In genomic region chr11:115808696-115809310, GRCm38 (mm10) we compare ENCODE assay signal across 8 mouse cellular contexts. TPM values are rescaled to one million over a fixed set of nuclear protein-coding genes. Genes with fewer than 3 reads are reported as not detected.
DNase-seq lines count a peak whose midpoint lies in the region; ATAC-seq and TF ChIP-seq lines count a peak whose summit lies in the region.

No protein-coding gene starts in this region.

- peak overlapping the region; percentile 37; the same call in 1 of the 2 replicates for H3K27ac ChIP-seq in forebrain, embryonic 11.5 days (ENCODE audit: low read depth, low read length)
- H3K27ac ChIP-seq in hindbrain, postnatal 0 days = peak overlapping the region; percentile 77

- peak overlapping the region; percentile 18; the same call in 1 of the 2 replicates for H3K4me2 ChIP-seq in forebrain, embryonic 11.5 days (ENCODE audit: low read depth, low read length, severe bottlenecking)
- H3K4me2 ChIP-seq in hindbrain, postnatal 0 days (ENCODE audit: low read depth, low read length) = peak overlapping the region; percentile 95

- peak; percentile 59 to 69 for DNase-seq in heart, adult 18-20 months
- DNase-seq in heart, adult 8-10 months (ENCODE audit: low spot score) = no peak
- peak; percentile 70 for DNase-seq in forebrain, embryonic 11.5 days (ENCODE audit: low spot score)
- DNase-seq in hindbrain, postnatal 0 days (ENCODE audit: low spot score) = peak; percentile 66
- no peak for DNase-seq in lung, adult 2 months
- DNase-seq in natural killer cell, adult 2 months (ENCODE audit: low spot score in 2 of 2) = no peak
- no peak for DNase-seq in left cerebral cortex, postnatal 14 days (ENCODE audit: low spot score in 2 of 2)
- DNase-seq in left cerebral cortex, postnatal 36 days (ENCODE audit: low spot score in 2 of 2) = no peak

- intact Hi-C loops in left cerebral cortex, postnatal 14 days (cut with DNase I) = no loop called here
- intact Hi-C loops in left cerebral cortex, postnatal 36 days (cut with DNase I) = no loop called here

- WGBS in forebrain, embryonic 11.5 days = 75% methylated on average over 10 of the region's 10 CpGs
- WGBS in hindbrain, postnatal 0 days = 30% methylated on average over 10 of the region's 10 CpGs
- WGBS in lung, adult 2 months = 25% methylated on average over 10 of the region's 10 CpGs

- peaks cover 3% of the 10 kb centered on the region; the same call in 1 of the 2 replicates for H3K36me3 ChIP-seq in forebrain, embryonic 11.5 days (ENCODE audit: control insufficient read depth, insufficient read depth, low read length)
- peaks cover 8% of the 10 kb centered on the region; the same call in 1 of the 2 replicates for H3K36me3 ChIP-seq in hindbrain, postnatal 0 days (ENCODE audit: insufficient read depth, low read length)

- peaks cover 28% of the 10 kb centered on the region for H3K4me1 ChIP-seq in forebrain, embryonic 11.5 days (replicated peaks; ENCODE audit: control insufficient read depth, insufficient read depth, low read length)
- peaks cover 12% of the 10 kb centered on the region for H3K4me1 ChIP-seq in hindbrain, postnatal 0 days (ENCODE audit: insufficient read depth, low read length)
- peaks cover 20% of the 10 kb centered on the region for H3K4me1 ChIP-seq in lung, adult 2 months (ENCODE audit: control insufficient read depth, insufficient read depth, low read length)

- TF ChIP-seq CTCF in hindbrain, postnatal 0 days (IDR thresholded peaks at IDR 0.05; ENCODE audit: low read depth) = no peak
- TF ChIP-seq CTCF in lung, adult 2 months (IDR thresholded peaks at IDR 0.05; ENCODE audit: insufficient read depth, low read length) = no peak

- no peaks in the 10 kb centered on the region for H3K27me3 ChIP-seq in forebrain, embryonic 11.5 days (ENCODE audit: control insufficient read depth, insufficient read depth, low read length)
- H3K27me3 ChIP-seq in hindbrain, postnatal 0 days (ENCODE audit: insufficient read depth, low read length) = no peaks in the 10 kb centered on the region

- ATAC-seq in forebrain, embryonic 11.5 days (replicated peaks; ENCODE audit: low FRiP score) = no peak
- ATAC-seq in hindbrain, postnatal 0 days = no peak

- no peak overlapping the region for H3K4me3 ChIP-seq in forebrain, embryonic 11.5 days (ENCODE audit: low read depth, low read length)
- H3K4me3 ChIP-seq in hindbrain, postnatal 0 days (ENCODE audit: low read length) = no peak overlapping the region
- H3K4me3 ChIP-seq in lung, adult 2 months (replicated peaks; ENCODE audit: extremely low read depth, low read depth, low read length) = peak overlapping the region; percentile 45

- H3K9ac ChIP-seq in forebrain, embryonic 11.5 days (ENCODE audit: low read length) = peak overlapping the region; percentile 5
- 0 out of 2 replicates have a peak overlapping the region, but pooled peaks have one; percentile 0 for H3K9ac ChIP-seq in hindbrain, postnatal 0 days (replicated peaks; ENCODE audit: low read length)

- H3K9me3 ChIP-seq in forebrain, embryonic 11.5 days (ENCODE audit: control insufficient read depth, low read length) = no peaks in the 10 kb centered on the region
- H3K9me3 ChIP-seq in hindbrain, postnatal 0 days (ENCODE audit: low read length) = no peaks in the 10 kb centered on the region

- no peak for TF ChIP-seq POLR2A in lung, adult 2 months (IDR thresholded peaks at IDR 0.05; ENCODE audit: borderline replicate concordance, extremely low read depth, low read depth, low read length)

RNA-seq across cellular contexts. Expression of gene Caskin2, which starts 4.6 kb away (rescaled TPM):
- total RNA-seq in heart, adult 18-20 months (2021) = 10 to 100 TPM; 39.2 to 42.9 TPM
- total RNA-seq in heart, adult 8-10 months (2022) = 10 to 100 TPM; 40.3 to 48.2 (median 44.7) TPM
- polyA plus RNA-seq in forebrain, embryonic 11.5 days (2014; fragmentation: Nextera tagmentation; extraction: Ambion mirVana) = 20.4 and 21.2 TPM in 2 replicates
- 24.4 and 39.2 TPM in 2 replicates for total RNA-seq in hindbrain, postnatal 0 days (2014; rRNA removed)
- polyA plus RNA-seq in hindbrain, postnatal 0 days (2015; fragmentation: Nextera tagmentation; extraction: Ambion mirVana) = 7.7 and 8.0 TPM in 2 replicates
- 105 and 144 TPM in 2 replicates for polyA plus RNA-seq in lung, adult 2 months (2012; rRNA removed)
- 10 to 100 TPM; 18.7 to 21.3 TPM for total RNA-seq in left cerebral cortex, postnatal 14 days (2021)
- total RNA-seq in left cerebral cortex, postnatal 36 days (2021) = 10 to 100 TPM; 19.1 to 19.9 TPM

RNA-seq across cellular contexts. Expression of gene Tsen54, which starts 5.7 kb away (rescaled TPM):
- total RNA-seq in heart, adult 18-20 months (2021) = 1 to 10 TPM; 7.1 to 8.5 TPM
- 1 to 10 TPM; 6.9 to 8.8 (median 7.5) TPM for total RNA-seq in heart, adult 8-10 months (2022)
- 29.4 and 33.4 TPM in 2 replicates for polyA plus RNA-seq in forebrain, embryonic 11.5 days (2014; fragmentation: Nextera tagmentation; extraction: Ambion mirVana)
- 22.5 and 34.6 TPM in 2 replicates for total RNA-seq in hindbrain, postnatal 0 days (2014; rRNA removed)
- polyA plus RNA-seq in hindbrain, postnatal 0 days (2015; fragmentation: Nextera tagmentation; extraction: Ambion mirVana) = 18.0 and 18.8 TPM in 2 replicates
- polyA plus RNA-seq in lung, adult 2 months (2012; rRNA removed) = 28.9 and 31.3 TPM in 2 replicates
- 10 to 100 TPM; 12.7 to 15.3 TPM for total RNA-seq in left cerebral cortex, postnatal 14 days (2021)
- 10 to 100 TPM; 10.6 to 16.0 TPM for total RNA-seq in left cerebral cortex, postnatal 36 days (2021)

RNA-seq across cellular contexts. Expression of gene Llgl2, which starts 15.0 kb away (rescaled TPM):
- total RNA-seq in heart, adult 18-20 months (2021) = 10 to 100 TPM; 17.5 to 18.2 TPM
- total RNA-seq in heart, adult 8-10 months (2022) = 10 to 100 TPM; 15.7 to 31.8 (median 20.3) TPM
- 3.9 and 5.5 TPM in 2 replicates for polyA plus RNA-seq in forebrain, embryonic 11.5 days (2014; fragmentation: Nextera tagmentation; extraction: Ambion mirVana)
- 1.6 and 2.1 TPM in 2 replicates for total RNA-seq in hindbrain, postnatal 0 days (2014; rRNA removed)
- 1.5 and 1.8 TPM in 2 replicates for polyA plus RNA-seq in hindbrain, postnatal 0 days (2015; fragmentation: Nextera tagmentation; extraction: Ambion mirVana)
- 91.8 and 94.0 TPM in 2 replicates for polyA plus RNA-seq in lung, adult 2 months (2012; rRNA removed)
- 1 to 10 TPM; 2.8 to 3.4 TPM for total RNA-seq in left cerebral cortex, postnatal 14 days (2021)
- total RNA-seq in left cerebral cortex, postnatal 36 days (2021) = 1 to 10 TPM; 2.6 to 3.9 TPM

RNA-seq across cellular contexts. Expression of gene Tmem94, which starts 43.6 kb away (rescaled TPM):
- total RNA-seq in heart, adult 18-20 months (2021) = 100 to 1,000 TPM in 1 of 2 experiments, 10 to 100 TPM in 1; 96.6 to 104 TPM
- total RNA-seq in heart, adult 8-10 months (2022) = 100 to 1,000 TPM in 2 of 4 experiments, 10 to 100 TPM in 2; 96.2 to 103 (median 100) TPM
- polyA plus RNA-seq in forebrain, embryonic 11.5 days (2014; fragmentation: Nextera tagmentation; extraction: Ambion mirVana) = 25.9 and 28.9 TPM in 2 replicates
- 42.4 and 42.6 TPM in 2 replicates for total RNA-seq in hindbrain, postnatal 0 days (2014; rRNA removed)
- polyA plus RNA-seq in hindbrain, postnatal 0 days (2015; fragmentation: Nextera tagmentation; extraction: Ambion mirVana) = 12.5 and 16.1 TPM in 2 replicates
- 100.0 and 107 TPM in 2 replicates for polyA plus RNA-seq in lung, adult 2 months (2012; rRNA removed)
- 10 to 100 TPM; 48.1 to 51.4 TPM for total RNA-seq in left cerebral cortex, postnatal 14 days (2021)
- total RNA-seq in left cerebral cortex, postnatal 36 days (2021) = 10 to 100 TPM; 54.9 to 69.9 TPM

RNA-seq across cellular contexts. Expression of gene Myo15b, which starts 49.4 kb away (rescaled TPM):
- not detected for total RNA-seq in heart, adult 18-20 months (2021)
- total RNA-seq in heart, adult 8-10 months (2022) = under 1 TPM in 1 of 4 experiments, not detected in 3; 0.06 TPM
- polyA plus RNA-seq in forebrain, embryonic 11.5 days (2014; fragmentation: Nextera tagmentation; extraction: Ambion mirVana) = 0.16 TPM in 1 of 2 replicates, not detected in the other
- total RNA-seq in hindbrain, postnatal 0 days (2014; rRNA removed) = 0.29 and 0.63 TPM in 2 replicates
- 0.20 and 0.45 TPM in 2 replicates for polyA plus RNA-seq in hindbrain, postnatal 0 days (2015; fragmentation: Nextera tagmentation; extraction: Ambion mirVana)
- 5.4 and 7.9 TPM in 2 replicates for polyA plus RNA-seq in lung, adult 2 months (2012; rRNA removed)
- under 1 TPM; 0.13 to 0.17 TPM for total RNA-seq in left cerebral cortex, postnatal 14 days (2021)
- under 1 TPM; 0.34 to 0.52 TPM for total RNA-seq in left cerebral cortex, postnatal 36 days (2021)

Comparison
In these comparisons a context has a peak if more than half of its experiments do, and no peak if none do; other contexts are left out.
1. DNase-seq: peak in heart, adult 18-20 months (2 of 2), forebrain, embryonic 11.5 days (single experiment) and hindbrain, postnatal 0 days (single experiment); none in heart, adult 8-10 months (single experiment), lung, adult 2 months (single experiment), natural killer cell, adult 2 months (0 of 2), left cerebral cortex, postnatal 14 days (0 of 2) and left cerebral cortex, postnatal 36 days (0 of 2).